Mouse (Mus musculus): ENCODE data around the gene Pif1. TPM values are rescaled to one million over a fixed set of nuclear protein-coding genes. Genes with fewer than 3 reads are reported as not detected.

Pif1 gene
- polyA plus RNA-seq, 1 experiment: 3.8 TPM

GRCm38 (mm10) chr9:65548311-65548710, 38.6 kb upstream of the Pif1 start:
- peaks cover 90% of the 10 kb centered on the region for H3K4me1 ChIP-seq (ENCODE audit: control insufficient read depth, insufficient read depth, low read length)
- TF ChIP-seq CTCF (IDR thresholded peaks at IDR 0.05; ENCODE audit: low read depth, low read length) (no peak), POLR2A (IDR thresholded peaks at IDR 0.05; ENCODE audit: borderline replicate concordance, low read depth, low read length) (no peak)
- H3K4me3 ChIP-seq (ENCODE audit: insufficient read depth, low read length): no peak overlapping the region
- H3K27ac ChIP-seq (ENCODE audit: insufficient read depth, low read depth, low read length): peak overlapping the region; percentile 96

- TF ChIP-seq POLR2A (IDR thresholded peaks at IDR 0.05; ENCODE audit: borderline replicate concordance, low read depth, low read length) (no peak), CTCF (IDR thresholded peaks at IDR 0.05; ENCODE audit: low read depth, low read length) (no peak)
- H3K27ac ChIP-seq (ENCODE audit: insufficient read depth, low read depth, low read length): peak overlapping the region; percentile 98
- H3K4me1 ChIP-seq (ENCODE audit: control insufficient read depth, insufficient read depth, low read length): peaks cover 89% of the 10 kb centered on the region
- H3K4me3 ChIP-seq (ENCODE audit: insufficient read depth, low read length): no peak overlapping the region
Observed at GRCm38 (mm10) chr9:65549139-65549538, 37.8 kb upstream of the Pif1 start.

- no peak overlapping the region for H3K4me3 ChIP-seq (ENCODE audit: insufficient read depth, low read length)
- H3K27ac ChIP-seq (ENCODE audit: insufficient read depth, low read depth, low read length): peak overlapping the region; percentile 98
- peaks cover 91% of the 10 kb centered on the region for H3K4me1 ChIP-seq (ENCODE audit: control insufficient read depth, insufficient read depth, low read length)
- no peak for TF ChIP-seq CTCF (IDR thresholded peaks at IDR 0.05; ENCODE audit: low read depth, low read length)
- TF ChIP-seq POLR2A (IDR thresholded peaks at IDR 0.05; ENCODE audit: borderline replicate concordance, low read depth, low read length): no peak
Observed at GRCm38 (mm10) chr9:65549643-65550042, 37.3 kb upstream of the Pif1 start.

- TF ChIP-seq POLR2A (IDR thresholded peaks at IDR 0.05; ENCODE audit: borderline replicate concordance, low read depth, low read length) (no peak), CTCF (IDR thresholded peaks at IDR 0.05; ENCODE audit: low read depth, low read length) (no peak)
- no peak overlapping the region for H3K4me3 ChIP-seq (ENCODE audit: insufficient read depth, low read length)
- peaks cover 91% of the 10 kb centered on the region for H3K4me1 ChIP-seq (ENCODE audit: control insufficient read depth, insufficient read depth, low read length)
- H3K27ac ChIP-seq (ENCODE audit: insufficient read depth, low read depth, low read length): peak overlapping the region; percentile 98
Observed at GRCm38 (mm10) chr9:65550079-65550831, 36.7 kb upstream of the Pif1 start.

GRCm38 (mm10) chr9:65551035-65551434, 35.9 kb upstream of the Pif1 start:
- 0 out of 2 replicates have a peak, but pooled peaks have one; percentile 34 for TF ChIP-seq POLR2A (IDR thresholded peaks at IDR 0.05; ENCODE audit: borderline replicate concordance, low read depth, low read length)
- no peak for TF ChIP-seq CTCF (IDR thresholded peaks at IDR 0.05; ENCODE audit: low read depth, low read length)
- peaks cover 92% of the 10 kb centered on the region for H3K4me1 ChIP-seq (ENCODE audit: control insufficient read depth, insufficient read depth, low read length)

GRCm38 (mm10) chr9:65552141-65552540, 34.8 kb upstream of the Pif1 start:
- Histone ChIP-seq H3K4me1 (ENCODE audit: control insufficient read depth, insufficient read depth, low read length) (peaks cover 84% of the 10 kb centered on the region), H3K27ac (ENCODE audit: insufficient read depth, low read depth, low read length) (peak overlapping the region; percentile 98), H3K4me3 (ENCODE audit: insufficient read depth, low read length) (no peak overlapping the region)
- TF ChIP-seq CTCF (IDR thresholded peaks at IDR 0.05; ENCODE audit: low read depth, low read length): no peak
- no peak for TF ChIP-seq POLR2A (IDR thresholded peaks at IDR 0.05; ENCODE audit: borderline replicate concordance, low read depth, low read length)

More at GRCm38 (mm10) chr9:65551035-65551434, 35.9 kb upstream of the Pif1 start:
- peak overlapping the region; percentile 98 for H3K27ac ChIP-seq (ENCODE audit: insufficient read depth, low read depth, low read length)
- H3K4me3 ChIP-seq (ENCODE audit: insufficient read depth, low read length): no peak overlapping the region

GRCm38 (mm10) chr9:65552711-65553110, 34.2 kb upstream of the Pif1 start:
- Histone ChIP-seq H3K4me3 (ENCODE audit: insufficient read depth, low read length) (no peak overlapping the region), H3K27ac (ENCODE audit: insufficient read depth, low read depth, low read length) (peak overlapping the region; percentile 98), H3K4me1 (ENCODE audit: control insufficient read depth, insufficient read depth, low read length) (peaks cover 83% of the 10 kb centered on the region)
- TF ChIP-seq CTCF (IDR thresholded peaks at IDR 0.05; ENCODE audit: low read depth, low read length) (no peak), POLR2A (IDR thresholded peaks at IDR 0.05; ENCODE audit: borderline replicate concordance, low read depth, low read length) (no peak)

- H3K4me3 ChIP-seq (ENCODE audit: insufficient read depth, low read length): no peak overlapping the region
- peaks cover 76% of the 10 kb centered on the region for H3K4me1 ChIP-seq (ENCODE audit: control insufficient read depth, insufficient read depth, low read length)
- TF ChIP-seq CTCF (IDR thresholded peaks at IDR 0.05; ENCODE audit: low read depth, low read length) (no peak), POLR2A (IDR thresholded peaks at IDR 0.05; ENCODE audit: borderline replicate concordance, low read depth, low read length) (no peak)
- peak overlapping the region; percentile 32 for H3K27ac ChIP-seq (ENCODE audit: insufficient read depth, low read depth, low read length)
Observed at GRCm38 (mm10) chr9:65555001-65555405, 32.0 kb upstream of the Pif1 start.

- H3K4me1 ChIP-seq (ENCODE audit: control insufficient read depth, insufficient read depth, low read length): peaks cover 75% of the 10 kb centered on the region
- TF ChIP-seq POLR2A (IDR thresholded peaks at IDR 0.05; ENCODE audit: borderline replicate concordance, low read depth, low read length) (no peak), CTCF (IDR thresholded peaks at IDR 0.05; ENCODE audit: low read depth, low read length) (no peak)
- H3K4me3 ChIP-seq (ENCODE audit: insufficient read depth, low read length): no peak overlapping the region
- peak overlapping the region; percentile 9; the same call in 1 of the 2 replicates for H3K27ac ChIP-seq (ENCODE audit: insufficient read depth, low read depth, low read length)
Observed at GRCm38 (mm10) chr9:65555621-65556020, 31.3 kb upstream of the Pif1 start.

- no peak for TF ChIP-seq CTCF (IDR thresholded peaks at IDR 0.05; ENCODE audit: low read depth, low read length)
- no peak for TF ChIP-seq POLR2A (IDR thresholded peaks at IDR 0.05; ENCODE audit: borderline replicate concordance, low read depth, low read length)
- Histone ChIP-seq H3K4me1 (ENCODE audit: control insufficient read depth, insufficient read depth, low read length) (peaks cover 72% of the 10 kb centered on the region), H3K27ac (ENCODE audit: insufficient read depth, low read depth, low read length) (no peak overlapping the region), H3K4me3 (ENCODE audit: insufficient read depth, low read length) (no peak overlapping the region)
Observed at GRCm38 (mm10) chr9:65556349-65556748, 30.6 kb upstream of the Pif1 start.

Data from bone marrow macrophage, adult 2 months (primary cell).